Comparison of ENCODE assay signal across 8 mouse cellular contexts in genomic region chr4:83500154-83501036, GRCm38 (mm10). TPM values are rescaled to one million over a fixed set of nuclear protein-coding genes. Genes with fewer than 3 reads are reported as not detected.
DNase-seq lines count a peak whose midpoint lies in the region; ATAC-seq and TF ChIP-seq lines count a peak whose summit lies in the region.

No protein-coding gene starts in this region.

- ATAC-seq in cerebellum, adult (ENCODE audit: insufficient number of reproducible peaks, low FRiP score, low TSS enrichment), result no peak

- H3K27me3 ChIP-seq in cerebellum, adult 2 months (ENCODE audit: control insufficient read depth, insufficient read depth, low read length), result no peaks in the 10 kb centered on the region

- no peak for TF ChIP-seq CTCF in cerebellum, adult 2 months (IDR thresholded peaks at IDR 0.05; ENCODE audit: borderline replicate concordance, insufficient read depth, low read depth, low read length)
- no peak for TF ChIP-seq CTCF in olfactory bulb, adult 2 months (IDR thresholded peaks at IDR 0.05; ENCODE audit: insufficient read depth, low read depth, low read length)

- peak overlapping the region; percentile 57 for H3K4me3 ChIP-seq in cerebellum, adult 2 months (replicated peaks; ENCODE audit: insufficient read depth, low read depth, low read length)
- peak overlapping the region; percentile 44 for H3K4me3 ChIP-seq in olfactory bulb, adult 2 months (ENCODE audit: insufficient read depth, low read depth, low read length)

- H3K4me1 ChIP-seq in cerebellum, adult 2 months (ENCODE audit: control insufficient read depth, insufficient read depth, low read length), result no peaks in the 10 kb centered on the region; the same call in 1 of the 2 replicates
- H3K4me1 ChIP-seq in olfactory bulb, adult 2 months (ENCODE audit: control insufficient read depth, insufficient read depth, low read length), result no peaks in the 10 kb centered on the region

- intact Hi-C loops in left cerebral cortex, postnatal 25 days (cut with DNase I), result no loop called here

- WGBS in cerebellum, adult 2 months, result 14% methylated on average over 22 of the region's 22 CpGs
- WGBS in olfactory bulb, adult 2 months, result 11% methylated on average over 22 of the region's 22 CpGs

- no peak for TF ChIP-seq POLR2A in cerebellum, adult 2 months (IDR thresholded peaks at IDR 0.05; ENCODE audit: borderline replicate concordance, insufficient read depth, low read length)
- no peak for TF ChIP-seq POLR2A in olfactory bulb, adult 2 months (IDR thresholded peaks at IDR 0.05; ENCODE audit: insufficient read depth, low read depth, low read length)

- no peak overlapping the region for H3K27ac ChIP-seq in cerebellum, adult 2 months (ENCODE audit: insufficient read depth, low read length)
- H3K27ac ChIP-seq in olfactory bulb, adult 2 months (ENCODE audit: insufficient read depth, low read depth, low read length), result no peak overlapping the region

- no peak for DNase-seq in cerebellum, adult 2 months
- DNase-seq in right cerebral cortex, adult 18-20 months, result peak; percentile 24
- no peak for DNase-seq in right cerebral cortex, postnatal 25 days
- peak; percentile 25 to 30 for DNase-seq in left cerebral cortex, postnatal 25 days (ENCODE audit: low spot score in 2 of 2)
- no peak for DNase-seq in gastrocnemius, postnatal 25 days
- DNase-seq in gastrocnemius, postnatal 10 days, result no peak

RNA-seq across cellular contexts. Expression of gene Psip1, which starts 14.1 kb away (rescaled TPM):
- polyA plus RNA-seq in cerebellum, adult 2 months (2012; rRNA removed), result 191 and 200 TPM in 2 replicates
- total RNA-seq in left cerebral cortex, postnatal 25 days (2021), result 100 to 1,000 TPM; 191 to 194 TPM
- 311 TPM in 1 of 2 replicates, not detected in the other for polyA plus RNA-seq in olfactory bulb, adult 2 months (2012; ENCODE audit: insufficient read depth, insufficient read length, low replicate concordance, missing spikeins)
- 10 to 100 TPM; 15.6 to 16.2 TPM for total RNA-seq in gastrocnemius, postnatal 25 days (2021)
- 10 to 100 TPM; 31.8 to 37.5 TPM for total RNA-seq in gastrocnemius, postnatal 10 days (2021)

RNA-seq across cellular contexts. Expression of gene Ccdc171, which starts 24.9 kb away (rescaled TPM):
- 1.8 and 2.1 TPM in 2 replicates for polyA plus RNA-seq in cerebellum, adult 2 months (2012; rRNA removed)
- total RNA-seq in left cerebral cortex, postnatal 25 days (2021), result 1 to 10 TPM; 3.3 to 3.8 TPM
- not detected in 2 replicates for polyA plus RNA-seq in olfactory bulb, adult 2 months (2012; ENCODE audit: insufficient read depth, insufficient read length, low replicate concordance, missing spikeins)
- total RNA-seq in gastrocnemius, postnatal 25 days (2021), result under 1 TPM; 0.56 to 0.99 TPM
- total RNA-seq in gastrocnemius, postnatal 10 days (2021), result 1 to 10 TPM; 1.0 to 1.2 TPM

Comparison
In these comparisons a context has a peak if more than half of its experiments do, and no peak if none do; other contexts are left out.
1. DNase-seq: peak in right cerebral cortex, adult 18-20 months (single experiment) and left cerebral cortex, postnatal 25 days (2 of 2); none in cerebellum, adult 2 months (0 of 2), right cerebral cortex, postnatal 25 days (single experiment), gastrocnemius, postnatal 25 days (single experiment) and gastrocnemius, postnatal 10 days (single experiment).
2. RNA of gene Psip1, which starts 14.1 kb away (total RNA-seq): 191 to 194 TPM in left cerebral cortex, postnatal 25 days; 31.8 to 37.5 TPM in gastrocnemius, postnatal 10 days and 15.6 to 16.2 TPM in gastrocnemius, postnatal 25 days; every median in the first group is over 4 times any median in the second.